Mouse (Mus musculus) erythroblast, embryonic 14.5 days (primary cell): ENCODE measurements at regions not wholly inside any gene's neighbourhood (a gene's known extent, or its start where the extent isn't known, plus 50 kb on each side); places are given as distances from the start of the nearest gene placed in this dataset.
"Not testable (repeated sequence)": the region's sequence is repeated elsewhere in the genome, so short reads cannot be mapped to it uniquely, and the experiment has no call there.

Source experiments
- H3K27me3 ChIP-seq: 2 replicates; pipeline ENCODE4 v1.6.1; 2012; ENCODE audit warnings: inconsistent platforms; ENCODE audit not compliant: control insufficient read depth
- H3K36me3 ChIP-seq: 2 replicates; pipeline ENCODE4 v1.6.1; 2012; ENCODE audit warnings: mild to moderate bottlenecking, inconsistent platforms; ENCODE audit not compliant: control insufficient read depth
- H3K4me1 ChIP-seq: 2 replicates; pipeline ENCODE4 v1.6.1; 2012; ENCODE audit warnings: inconsistent platforms; ENCODE audit not compliant: control insufficient read depth
- H3K4me3 ChIP-seq: replicated peaks from 2 replicates; pipeline ENCODE3; 2012; ENCODE audit warnings: moderate library complexity, mild to moderate bottlenecking, inconsistent platforms
- H3K9me3 ChIP-seq: 2 replicates; pipeline ENCODE4 v1.6.1; 2012; ENCODE audit warnings: low read length, inconsistent platforms, mixed read lengths; ENCODE audit not compliant: control insufficient read depth
- GATA1 ChIP-seq: IDR thresholded peaks from 2 replicates; pipeline ENCODE4 v1.6.1; 2012; ENCODE audit warnings: low read length, inconsistent platforms, mixed read lengths
- TAL1 ChIP-seq: IDR thresholded peaks from 3 replicates; pipeline ENCODE4 v1.6.1; 2012; ENCODE audit warnings: low read length, inconsistent platforms, mixed read lengths

GRCm38 (mm10) chr6:100411968-100412367 lies 124.7 kb upstream of the Rybp start:
- H3K4me1 ChIP-seq = no peaks in the 10 kb centered on the region
- no peak for TF ChIP-seq TAL1
- no peak for TF ChIP-seq GATA1
- no peaks in the 10 kb centered on the region for H3K36me3 ChIP-seq
- no peak overlapping the region for H3K4me3 ChIP-seq
- H3K9me3 ChIP-seq = no peaks in the 10 kb centered on the region
- H3K27me3 ChIP-seq = no peaks in the 10 kb centered on the region

- H3K36me3 ChIP-seq = no peaks in the 10 kb centered on the region
- H3K27me3 ChIP-seq = no peaks in the 10 kb centered on the region
- H3K4me3 ChIP-seq = no peak overlapping the region
- H3K4me1 ChIP-seq = no peaks in the 10 kb centered on the region
- TF ChIP-seq TAL1 (no peak), GATA1 (no peak)
- no peaks in the 10 kb centered on the region for H3K9me3 ChIP-seq
These were observed 122.9 kb upstream of the Rybp start for GRCm38 (mm10) chr6:100410067-100410631.

- TF ChIP-seq TAL1 (no peak), GATA1 (no peak)
- no peaks in the 10 kb centered on the region for H3K4me1 ChIP-seq
- H3K36me3 ChIP-seq = no peaks in the 10 kb centered on the region
- no peaks in the 10 kb centered on the region for H3K27me3 ChIP-seq
- no peaks in the 10 kb centered on the region for H3K9me3 ChIP-seq
- H3K4me3 ChIP-seq = no peak overlapping the region
These were observed 121.5 kb upstream of the Rybp start for GRCm38 (mm10) chr6:100408826-100409225.

- H3K27me3 ChIP-seq = no peaks in the 10 kb centered on the region
- H3K4me3 ChIP-seq = no peak overlapping the region
- TF ChIP-seq GATA1 = no peak
- TF ChIP-seq TAL1 = no peak
- no peaks in the 10 kb centered on the region for H3K4me1 ChIP-seq
- no peaks in the 10 kb centered on the region for H3K9me3 ChIP-seq
- H3K36me3 ChIP-seq = no peaks in the 10 kb centered on the region
These were observed 119.2 kb upstream of the Rybp start for GRCm38 (mm10) chr6:100406504-100406903.

GRCm38 (mm10) chr6:100404161-100404560 lies 116.9 kb upstream of the Rybp start:
- no peaks in the 10 kb centered on the region for H3K9me3 ChIP-seq
- H3K27me3 ChIP-seq = no peaks in the 10 kb centered on the region
- no peaks in the 10 kb centered on the region for H3K36me3 ChIP-seq
- no peak overlapping the region for H3K4me3 ChIP-seq
- H3K4me1 ChIP-seq = no peaks in the 10 kb centered on the region
- no peak for TF ChIP-seq GATA1
- no peak for TF ChIP-seq TAL1

GRCm38 (mm10) chr6:100402716-100403115 lies 115.4 kb upstream of the Rybp start:
- no peaks in the 10 kb centered on the region for H3K36me3 ChIP-seq
- no peak for TF ChIP-seq GATA1
- TF ChIP-seq TAL1 = no peak
- no peak overlapping the region for H3K4me3 ChIP-seq
- H3K27me3 ChIP-seq = no peaks in the 10 kb centered on the region
- no peaks in the 10 kb centered on the region for H3K9me3 ChIP-seq
- no peaks in the 10 kb centered on the region for H3K4me1 ChIP-seq

- Histone ChIP-seq H3K36me3 (no peaks in the 10 kb centered on the region), H3K27me3 (no peaks in the 10 kb centered on the region), H3K4me3 (no peak overlapping the region), H3K4me1 (no peaks in the 10 kb centered on the region), H3K9me3 (no peaks in the 10 kb centered on the region)
- no peak for TF ChIP-seq GATA1
- no peak for TF ChIP-seq TAL1
These were observed 114.4 kb upstream of the Rybp start for GRCm38 (mm10) chr6:100401728-100402127.

- H3K4me3 ChIP-seq, H3K36me3 ChIP-seq, H3K4me1 ChIP-seq, H3K9me3 ChIP-seq, H3K27me3 ChIP-seq: not testable (repeated sequence)
These were observed 112.1 kb upstream of the Rybp start for GRCm38 (mm10) chr6:100399387-100399786.

- TF ChIP-seq TAL1 (no peak), GATA1 (no peak)
- no peak overlapping the region for H3K4me3 ChIP-seq
- peaks cover 9% of the 10 kb centered on the region for H3K9me3 ChIP-seq
- H3K4me1 ChIP-seq = no peaks in the 10 kb centered on the region
- no peaks in the 10 kb centered on the region for H3K27me3 ChIP-seq
- H3K36me3 ChIP-seq = no peaks in the 10 kb centered on the region
These were observed 109.3 kb upstream of the Rybp start for GRCm38 (mm10) chr6:100396311-100397200.
